Mouse (Mus musculus) c-Kit-positive CD71-positive TER-119-negative erythroid progenitor cells, embryonic 14.5 days (primary cell): ENCODE measurements around the gene Traf3ip2.

Experiments used
- DNase-seq: peaks from one replicate; pipeline ENCODE4 v3.0.0-alpha.2; 2013; ENCODE audit warnings: low read depth

The Traf3ip2 gene

DNA sequence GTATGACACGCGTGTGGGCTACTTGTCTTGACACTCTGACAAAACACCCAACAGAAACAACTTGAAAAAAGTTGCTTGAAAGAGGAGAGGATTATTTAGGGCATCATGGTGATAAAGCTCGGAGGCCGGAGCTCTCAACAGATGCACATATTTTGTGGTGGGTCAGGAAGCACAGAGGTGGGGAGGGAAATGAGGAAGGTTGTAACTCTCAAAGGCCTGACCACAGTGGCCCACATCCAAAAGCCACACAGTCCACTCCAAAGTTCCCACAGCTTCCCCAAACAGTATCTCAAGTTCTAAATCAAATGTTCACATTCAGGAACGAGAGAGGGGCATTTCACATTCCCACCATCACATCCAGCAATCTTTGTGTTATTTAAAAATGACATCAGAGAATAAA, 11.7 kb upstream of the Traf3ip2 start:
- no peak for DNase-seq

DNA sequence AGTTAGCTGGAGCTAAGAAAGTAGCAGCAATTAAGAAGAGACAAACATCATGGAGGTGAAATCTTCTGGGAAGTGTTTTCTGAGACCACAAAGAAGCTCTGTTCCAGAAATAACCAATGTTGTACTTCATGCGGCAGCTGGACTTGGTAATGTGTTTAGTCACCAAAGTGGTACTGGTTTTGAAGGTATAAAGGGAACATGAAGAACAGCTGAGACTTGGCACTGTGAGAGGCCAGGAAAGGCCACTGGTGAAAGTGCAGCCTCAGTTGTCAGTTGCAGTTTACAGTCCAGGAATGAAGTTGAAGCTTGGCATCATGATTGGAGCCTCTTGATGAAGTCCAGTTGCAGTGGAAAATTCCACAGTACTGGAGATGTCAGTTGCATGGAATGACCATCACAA, 6.3 kb upstream of the Traf3ip2 start:
- DNase-seq: no peak

DNA sequence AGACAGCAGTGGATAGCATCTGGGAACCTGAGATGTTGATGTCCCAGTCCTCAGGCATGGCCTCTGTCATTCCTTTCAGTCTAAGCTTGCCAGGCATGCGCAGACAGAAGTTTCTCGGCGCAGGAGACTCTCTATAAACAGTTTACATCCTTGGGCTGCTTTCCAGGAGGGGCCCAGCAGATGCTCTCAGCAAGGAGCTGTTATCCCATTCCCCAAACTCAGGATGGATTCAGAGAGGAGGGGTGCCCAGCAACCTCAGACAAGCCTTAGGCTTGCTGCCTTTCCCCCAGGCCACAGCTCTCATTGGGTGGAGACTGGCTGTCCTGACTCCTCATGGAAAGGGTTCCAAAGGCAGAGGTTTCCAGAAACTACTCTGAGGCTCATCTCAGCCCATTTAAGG, 1.5 kb upstream of the Traf3ip2 start:
- no peak for DNase-seq

- no peak for DNase-seq
Observed at GRCm38 (mm10) chr10:39612131-39612530, 603 bp upstream of the Traf3ip2 start.

DNA sequence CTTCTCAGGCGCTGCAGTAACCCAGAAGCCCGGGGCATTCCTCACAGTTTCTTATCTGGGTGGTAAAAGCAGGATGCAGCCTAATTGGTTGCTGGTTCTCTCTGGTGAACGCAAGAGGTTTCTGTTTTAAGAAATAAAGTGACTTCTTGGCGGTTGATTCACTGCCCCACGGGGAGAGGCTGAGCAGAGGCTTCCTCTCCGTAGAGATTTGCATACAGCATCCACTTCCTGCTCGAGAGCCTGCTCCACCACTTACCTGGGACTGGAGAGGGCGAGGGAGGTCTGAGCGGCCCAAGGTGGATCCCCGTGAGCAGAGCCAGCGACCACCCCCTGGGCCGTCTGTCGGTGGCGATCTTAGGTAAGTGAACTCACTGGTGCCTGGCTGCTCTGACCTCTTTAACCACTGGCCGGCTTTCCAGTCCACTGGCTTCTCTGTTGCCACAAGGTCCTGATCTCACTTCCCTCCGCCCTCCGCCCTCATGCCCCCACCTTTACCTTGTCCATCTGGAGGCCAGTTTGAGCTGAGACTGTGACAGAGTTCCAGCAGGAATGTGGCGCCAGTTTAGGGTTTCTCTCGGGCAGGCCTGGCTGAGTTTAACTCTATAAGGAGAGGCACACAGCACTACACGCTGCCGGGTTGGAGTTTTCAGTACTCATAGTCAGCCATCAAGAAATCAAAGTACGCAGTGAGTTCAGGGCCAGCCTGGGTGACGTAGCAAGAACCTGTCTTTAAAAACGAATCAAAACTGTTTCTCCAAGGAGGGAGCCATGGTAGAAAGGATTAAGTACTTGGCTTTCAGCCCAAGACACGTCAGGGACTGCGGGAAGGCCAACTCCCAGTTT, 476 bp downstream of the Traf3ip2 start:
- DNase-seq: peak; percentile 3

DNA sequence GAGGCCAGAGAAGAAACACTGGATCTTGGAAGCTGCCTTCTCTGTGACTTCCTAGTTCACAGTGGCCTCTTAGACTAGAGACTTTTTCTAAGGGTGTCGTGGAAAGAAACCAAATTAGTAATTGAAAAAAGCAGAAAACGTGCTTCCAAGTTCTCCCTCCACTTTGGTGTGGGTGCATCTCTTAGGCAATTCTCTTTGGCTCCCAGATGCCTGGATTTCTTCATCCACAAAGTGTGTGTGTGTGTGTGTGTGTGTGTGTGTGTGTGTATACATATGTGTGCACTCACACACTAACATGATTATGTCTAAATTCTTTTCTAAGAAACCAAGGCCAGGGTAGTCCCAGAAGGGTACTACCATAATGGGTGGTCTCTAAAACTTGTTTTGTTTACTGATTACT, 1.2 kb downstream of the Traf3ip2 start:
- DNase-seq: no peak

- DNase-seq: no peak
Observed at GRCm38 (mm10) chr10:39614676-39615075, 1.9 kb downstream of the Traf3ip2 start.

DNA sequence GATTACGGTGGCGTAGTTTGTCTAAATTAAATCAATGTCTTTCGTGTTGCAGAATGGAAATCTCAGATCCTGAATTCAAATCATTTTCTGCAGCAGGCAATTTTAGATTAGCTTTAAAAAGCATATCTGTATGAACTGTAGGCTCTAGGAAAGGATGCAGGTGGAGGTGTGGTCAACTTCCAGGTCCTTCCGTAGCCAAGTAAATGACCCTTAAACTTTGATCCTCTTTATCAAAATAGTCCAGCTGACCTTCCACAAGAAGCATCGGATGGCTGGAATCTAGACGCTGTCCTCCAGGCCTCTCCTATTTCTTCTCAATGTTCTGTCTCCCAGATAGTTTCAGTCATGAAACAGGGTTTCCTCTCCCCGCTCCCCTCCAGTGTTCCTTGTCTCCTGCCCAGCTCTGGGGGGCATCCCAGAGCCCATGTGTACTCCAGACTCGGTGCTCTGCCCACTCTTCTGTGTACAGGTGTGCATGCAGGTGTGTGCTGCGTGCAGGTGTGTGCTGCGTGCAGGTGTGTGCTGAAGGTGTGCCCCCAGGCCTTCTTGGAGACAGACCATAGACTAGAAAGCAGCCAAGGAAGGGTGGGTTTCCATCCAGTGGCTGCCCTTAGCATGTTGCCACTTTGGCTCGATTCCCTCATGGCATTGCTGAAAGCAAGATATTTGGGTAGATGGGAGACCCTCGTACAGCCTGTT, 2.9 kb downstream of the Traf3ip2 start:
- DNase-seq: no peak

GRCm38 (mm10) chr10:39616230-39616590, 3.5 kb downstream of the Traf3ip2 start:
- no peak for DNase-seq

- no peak for DNase-seq
Observed at GRCm38 (mm10) chr10:39616626-39617025, 3.9 kb downstream of the Traf3ip2 start.

DNA sequence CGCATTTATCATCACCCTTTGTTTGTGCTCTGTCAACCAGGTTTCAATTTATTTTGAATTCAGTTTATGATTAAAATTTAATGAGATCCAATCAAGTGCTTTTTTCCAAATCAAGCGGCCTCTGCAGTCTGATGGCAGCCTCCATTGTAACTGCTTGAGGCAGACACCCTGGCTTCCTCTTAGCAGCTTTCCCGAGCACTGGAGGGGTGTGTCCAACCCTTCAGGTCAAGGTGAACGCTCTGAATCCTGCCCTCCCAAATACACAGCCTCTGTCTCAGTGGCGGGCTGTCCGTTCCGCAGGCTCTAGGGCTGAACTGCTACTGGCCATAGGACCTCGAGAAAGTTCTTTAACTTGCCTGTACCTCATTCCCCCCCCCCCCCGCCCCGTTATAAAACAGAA, 5.7 kb downstream of the Traf3ip2 start:
- no peak for DNase-seq

DNA sequence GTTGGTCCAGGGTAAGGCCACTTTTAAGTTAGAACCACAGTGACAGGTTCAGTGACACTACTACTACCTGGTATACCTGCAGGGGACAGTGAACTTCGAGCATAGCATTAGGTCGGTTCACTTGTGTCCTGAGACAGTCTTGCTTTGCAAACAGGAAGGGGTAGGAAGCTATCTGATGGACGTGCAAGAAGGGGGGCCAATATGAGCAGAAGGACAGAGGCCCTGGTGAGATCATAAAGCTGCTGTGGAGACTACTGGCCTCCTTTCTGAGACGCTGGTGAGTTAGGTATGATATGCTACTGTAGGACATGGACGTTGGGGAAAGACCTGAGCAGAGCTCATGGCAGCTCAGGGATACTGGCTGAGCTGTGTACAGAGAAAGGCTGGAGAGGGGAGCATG, 7.9 kb downstream of the Traf3ip2 start:
- DNase-seq: no peak

GRCm38 (mm10) chr10:39623806-39624205, 11.1 kb downstream of the Traf3ip2 start:
- DNase-seq: no peak

GRCm38 (mm10) chr10:39624837-39625625, 12.3 kb downstream of the Traf3ip2 start:
- no peak for DNase-seq

DNA sequence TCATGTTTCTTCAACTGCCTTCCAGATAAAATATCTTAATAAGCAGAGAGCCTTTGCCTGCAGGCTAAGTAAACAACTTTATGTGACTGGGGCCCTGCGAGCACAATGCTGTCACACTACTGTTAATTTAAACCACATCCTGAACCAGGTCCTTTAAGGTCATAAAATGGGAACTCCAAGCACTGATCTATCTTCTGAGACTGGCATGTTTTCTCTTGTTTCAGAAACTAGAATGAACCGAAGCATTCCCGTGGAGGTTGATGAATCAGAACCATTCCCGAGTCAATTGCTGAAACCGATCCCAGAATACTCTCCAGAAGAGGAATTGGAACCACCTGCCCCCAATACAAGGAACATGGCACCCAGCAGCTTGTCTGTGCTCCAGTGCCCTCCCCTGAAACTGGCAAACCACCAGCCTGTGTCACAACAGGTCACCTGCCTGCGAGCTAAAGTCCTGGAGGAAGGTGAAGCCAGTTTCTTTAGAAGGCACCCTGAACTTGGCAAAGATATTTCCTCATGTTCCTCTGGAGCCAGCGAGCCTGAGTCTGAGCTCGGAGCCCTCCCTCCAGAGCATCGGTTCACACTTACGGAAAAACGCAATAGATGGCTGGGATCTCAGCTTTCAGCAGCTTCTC, 13.0 kb downstream of the Traf3ip2 start:
- DNase-seq: no peak

GRCm38 (mm10) chr10:39626376-39626775, 13.6 kb downstream of the Traf3ip2 start:
- DNase-seq: no peak

DNA sequence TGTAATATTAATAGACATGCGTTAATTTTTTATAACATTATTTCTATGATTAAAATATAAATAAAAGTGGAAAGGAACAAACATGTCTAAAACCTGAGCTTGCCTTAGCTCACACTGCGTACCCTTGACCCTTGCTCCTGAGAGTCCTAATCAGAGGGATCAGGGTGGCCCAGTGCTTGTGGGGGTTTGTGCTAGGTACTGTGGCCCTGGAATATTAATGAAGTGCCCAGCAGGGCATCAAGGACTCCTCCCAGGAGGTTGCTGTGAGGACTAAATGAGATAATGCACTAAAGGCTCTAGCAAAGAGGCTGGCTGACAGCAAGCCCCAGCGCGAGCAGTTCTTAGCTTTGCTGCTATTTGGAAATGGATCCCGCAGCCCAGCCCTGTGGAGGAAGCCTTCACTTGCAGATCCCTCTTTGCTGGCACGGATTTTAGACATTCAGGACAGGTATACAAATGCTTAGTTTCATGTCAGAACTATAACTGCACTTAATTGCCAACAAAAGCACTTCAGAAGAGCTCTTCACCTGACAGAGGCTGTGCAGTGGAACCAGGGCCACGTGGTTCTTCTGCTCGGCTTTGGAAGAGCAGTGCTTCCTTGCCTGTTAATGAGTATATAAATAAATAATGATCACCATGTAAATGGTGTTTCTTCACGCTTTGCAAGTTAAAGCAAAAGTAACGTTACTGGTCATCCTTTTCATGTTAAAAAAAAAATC, 16.2 kb downstream of the Traf3ip2 start:
- no peak for DNase-seq

DNA sequence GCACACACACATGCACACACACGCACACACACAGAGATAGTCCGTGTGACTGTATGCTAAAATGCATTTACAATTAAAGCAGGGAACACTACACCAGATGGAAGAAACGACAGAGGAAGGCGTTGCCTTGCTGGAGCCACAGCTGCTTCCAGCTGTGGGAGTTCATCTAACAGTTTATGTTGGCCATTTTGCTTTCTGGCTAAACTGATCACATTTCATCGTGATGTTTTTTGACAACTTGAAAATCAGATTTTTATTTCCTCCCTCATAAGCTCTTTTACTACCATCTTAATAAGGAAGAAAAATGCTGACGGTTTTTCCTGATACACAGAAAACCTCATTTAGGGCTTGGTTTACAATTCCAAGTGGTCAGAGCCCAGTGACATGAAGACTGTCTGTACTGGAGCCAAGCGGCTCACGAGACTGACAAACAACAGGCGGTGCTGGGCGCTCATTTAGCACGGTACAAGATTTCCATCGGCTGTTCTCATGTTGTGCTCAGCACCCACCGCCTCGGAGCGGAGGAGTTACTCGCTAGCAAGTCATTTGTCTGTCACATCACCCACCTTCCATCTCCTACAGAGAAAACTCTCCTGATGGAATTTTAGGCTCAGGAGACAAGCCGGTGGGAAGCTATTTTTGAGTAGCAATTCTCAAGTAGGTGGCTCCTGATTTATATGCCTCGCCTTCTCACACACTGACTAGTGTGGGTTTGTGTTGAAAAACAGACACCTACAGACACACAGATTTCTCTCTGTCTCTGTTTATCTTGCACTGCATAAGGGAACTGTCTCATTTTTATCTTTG, 17.2 kb downstream of the Traf3ip2 start:
- no peak for DNase-seq

DNA sequence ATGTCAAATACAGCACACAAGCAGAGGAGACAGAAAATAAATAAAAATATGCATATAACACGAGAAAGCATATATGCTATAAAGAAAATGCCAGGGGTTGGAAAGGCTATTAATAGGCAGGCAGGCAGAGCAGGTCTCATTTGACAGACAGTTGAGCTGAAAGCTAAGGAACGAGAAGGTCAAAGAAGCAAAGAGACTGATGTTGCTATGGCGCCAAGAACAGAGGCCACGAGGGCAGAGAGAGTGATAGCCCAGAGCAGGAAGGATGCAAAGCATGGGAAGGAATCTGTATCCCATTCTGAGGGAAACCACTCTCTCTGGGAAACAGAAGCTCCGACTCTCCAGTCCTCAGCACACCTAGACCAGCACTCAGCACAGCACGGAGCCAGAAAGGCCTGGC, 18.1 kb downstream of the Traf3ip2 start:
- no peak for DNase-seq

DNA sequence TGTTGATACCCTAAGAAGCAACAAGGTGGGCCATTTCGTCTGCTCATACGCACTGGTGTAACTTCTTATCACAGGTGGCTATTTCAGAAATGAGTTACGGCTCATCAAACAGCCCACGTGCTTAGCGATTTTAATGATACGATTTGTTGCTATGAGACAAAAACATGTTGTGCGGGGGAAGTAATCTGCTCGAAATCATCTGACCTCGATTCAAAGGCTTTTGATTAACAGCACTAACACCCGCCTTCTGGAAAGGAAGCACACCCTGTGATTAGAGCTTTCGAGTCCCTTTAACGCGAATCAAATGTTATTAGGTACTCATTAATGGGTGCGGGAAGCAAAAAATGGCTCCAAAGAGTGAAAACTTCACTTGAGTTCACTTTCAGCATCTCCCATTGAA, 18.9 kb downstream of the Traf3ip2 start:
- DNase-seq: no peak

DNA sequence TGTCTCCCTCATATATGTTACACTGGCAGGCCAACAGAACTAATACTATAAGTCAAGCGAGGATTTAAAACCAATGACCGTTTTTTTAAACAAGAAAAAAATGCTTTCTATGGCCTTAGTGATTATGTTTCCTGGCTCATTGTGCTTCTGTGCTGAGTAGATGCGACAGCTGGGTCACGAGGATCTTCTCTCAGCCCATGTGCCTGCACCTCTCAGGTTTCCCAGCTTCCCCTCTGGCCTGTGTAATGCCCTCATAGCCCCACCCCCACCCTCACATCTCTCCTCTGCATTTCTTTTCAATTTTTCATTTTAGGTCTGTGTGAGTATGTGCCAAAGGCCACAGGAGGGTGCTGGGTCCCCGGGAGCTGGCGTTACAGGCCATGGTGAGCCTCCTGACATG, 20.6 kb downstream of the Traf3ip2 start:
- DNase-seq: no peak
